Mouse (Mus musculus) lung, postnatal 0 days (tissue): ENCODE measurements at regions not wholly inside any gene's neighbourhood (a gene's known extent, or its start where the extent isn't known, plus 50 kb on each side); places are given as distances from the start of the nearest gene placed in this dataset.

Source experiments
- ATAC-seq: fragments of 200-750 bp; cut with Nextera tagmentation; 2 replicates; pipeline ENCODE4 v1.8.0; 2017; ENCODE audit warnings: moderate library complexity
- DNase-seq: peaks from one replicate; pipeline ENCODE4 v3.0.0-alpha.2; 2016; ENCODE audit warnings: low spot score
- H3K27ac ChIP-seq: fragments of 300-500 bp; sonication (generic); 2 replicates; pipeline ENCODE4 v1.5.1; 2014; ENCODE audit warnings: antibody characterized with exemption, mild to moderate bottlenecking, low read length, mixed read lengths
- H3K27me3 ChIP-seq: fragments of 300-500 bp; sonication (generic); replicated peaks from 2 replicates; pipeline ENCODE4 v1.6.1; 2014; ENCODE audit warnings: low read length, mixed read lengths; ENCODE audit not compliant: insufficient read depth
- H3K36me3 ChIP-seq: fragments of 300-500 bp; sonication (generic); 2 replicates; pipeline ENCODE4 v1.6.1; 2014; ENCODE audit warnings: low read length, mixed read lengths; ENCODE audit not compliant: insufficient read depth
- H3K4me1 ChIP-seq: fragments of 300-500 bp; sonication (generic); 2 replicates; pipeline ENCODE4 v1.6.1; 2014; ENCODE audit warnings: antibody characterized with exemption, low read depth, low read length, mixed read lengths; ENCODE audit not compliant: insufficient read depth
- H3K4me2 ChIP-seq: fragments of 300-500 bp; sonication (generic); replicated peaks from 2 replicates; pipeline ENCODE4 v1.6.1; 2014; ENCODE audit warnings: low read depth, mild to moderate bottlenecking, low read length, moderate library complexity, mixed read lengths
- H3K4me3 ChIP-seq: fragments of 300-500 bp; sonication (generic); 2 replicates; pipeline ENCODE4 v1.5.1; 2014; ENCODE audit warnings: low read depth, low read length
- H3K9ac ChIP-seq: fragments of 300-500 bp; sonication (generic); replicated peaks from 2 replicates; pipeline ENCODE4 v1.6.1; 2014; ENCODE audit warnings: low read depth, mild to moderate bottlenecking
- H3K9me3 ChIP-seq: fragments of 300-500 bp; sonication (generic); 2 replicates; pipeline ENCODE4 v1.6.1; 2016; ENCODE audit warnings: low read length, mixed read lengths
- CTCF ChIP-seq: IDR thresholded peaks from 2 replicates; pipeline ENCODE4 v1.5.1; 2016; ENCODE audit warnings: antibody characterized with exemption, mild to moderate bottlenecking
- EP300 ChIP-seq: IDR thresholded peaks from 2 replicates; pipeline ENCODE4 v1.6.1; 2016; ENCODE audit warnings: antibody characterized with exemption, mild to moderate bottlenecking, control low read depth
- WGBS: fragments of 180-500 bp; shearing (Covaris S2); extraction: QIAGEN DNeasy Blood & Tissue Kit; methylation state at CpG from one replicate; pipeline ENCODE4 v1.1.7; 2014; 5-methylcytosine and 5-hydroxymethylcytosine counted together

DNA sequence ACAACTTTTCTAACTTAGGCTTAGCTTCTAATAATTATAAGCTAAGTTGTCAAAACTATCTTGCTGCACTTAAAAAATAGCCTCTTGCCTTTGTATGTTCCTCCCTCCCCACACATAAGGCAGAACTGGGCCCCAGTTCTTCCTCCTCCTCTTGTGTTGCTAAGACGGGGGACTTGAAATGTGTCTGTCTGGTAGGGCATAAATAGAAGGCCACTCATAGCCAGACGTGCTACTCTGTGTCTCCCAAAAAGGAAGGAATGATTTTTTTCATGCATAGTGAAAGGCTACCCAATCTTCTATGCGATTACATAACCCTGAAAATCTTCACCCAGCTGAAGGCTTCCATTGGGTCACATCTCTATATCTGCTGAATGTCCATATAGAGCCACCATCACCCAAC is 183.5 kb downstream of the Hsfy2 start:
- H3K4me3 ChIP-seq: no peak overlapping the region
- no peaks in the 10 kb centered on the region for H3K9me3 ChIP-seq
- no peaks in the 10 kb centered on the region for H3K27me3 ChIP-seq
- no peak overlapping the region for H3K4me2 ChIP-seq
- no peak for DNase-seq
- no peaks in the 10 kb centered on the region for H3K36me3 ChIP-seq
- H3K27ac ChIP-seq: no peak overlapping the region
- WGBS: 62% methylated on average over 3 of the region's 3 CpGs
- no peak overlapping the region for H3K9ac ChIP-seq
- TF ChIP-seq EP300: no peak
- TF ChIP-seq CTCF: no peak
- no peak for ATAC-seq
- H3K4me1 ChIP-seq: no peaks in the 10 kb centered on the region

DNA sequence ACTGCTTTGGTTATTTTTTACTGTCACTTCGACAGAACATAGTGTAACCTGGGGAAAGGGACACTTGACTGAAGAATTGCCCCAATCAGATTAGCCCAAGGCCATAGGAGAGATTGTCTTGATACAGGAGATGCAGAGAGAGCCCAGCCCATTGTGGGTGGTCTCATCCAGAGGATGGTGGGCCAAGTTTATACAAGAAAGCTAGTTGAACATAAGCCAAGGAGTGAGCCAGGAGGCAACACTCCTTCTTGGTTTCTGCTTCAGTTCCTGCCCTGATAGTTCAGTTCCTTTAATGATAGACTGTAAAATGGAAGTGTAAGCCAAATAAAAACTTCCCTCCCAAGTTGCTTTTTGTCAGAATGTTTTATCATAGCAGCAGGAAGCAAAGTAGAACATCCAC is 194.4 kb downstream of the Hsfy2 start:
- Histone ChIP-seq H3K36me3 (no peaks in the 10 kb centered on the region), H3K27me3 (no peaks in the 10 kb centered on the region), H3K27ac (no peak overlapping the region), H3K9me3 (no peaks in the 10 kb centered on the region), H3K4me1 (no peaks in the 10 kb centered on the region), H3K9ac (no peak overlapping the region), H3K4me3 (no peak overlapping the region), H3K4me2 (no peak overlapping the region)
- WGBS: 67% methylated on average over 1 of the region's 1 CpGs
- DNase-seq (no peak), ATAC-seq (no peak)
- TF ChIP-seq EP300 (no peak), CTCF (no peak)

DNA sequence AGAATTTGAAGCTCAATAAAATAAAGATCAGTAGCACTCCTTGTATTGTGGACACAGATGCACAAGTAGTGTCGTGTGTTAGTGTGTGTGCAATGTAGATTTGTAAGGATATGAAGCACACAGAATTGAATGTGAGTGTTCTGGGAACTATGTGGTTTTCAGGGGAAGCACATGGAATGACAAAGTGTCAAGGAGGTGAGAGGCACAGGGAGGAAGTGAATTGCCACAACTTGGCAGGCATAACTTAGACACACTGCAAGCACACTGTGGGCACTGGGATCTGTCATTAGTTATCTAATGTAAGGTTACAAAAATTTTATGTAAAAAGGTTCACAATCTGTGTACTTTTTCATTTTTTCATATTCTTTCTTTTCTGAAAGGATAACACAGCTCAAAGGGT is 230.4 kb downstream of the Hsfy2 start:
- Histone ChIP-seq H3K4me2 (no peak overlapping the region), H3K4me3 (no peak overlapping the region), H3K4me1 (no peaks in the 10 kb centered on the region), H3K9me3 (no peaks in the 10 kb centered on the region), H3K36me3 (no peaks in the 10 kb centered on the region), H3K27ac (no peak overlapping the region), H3K9ac (no peak overlapping the region), H3K27me3 (no peaks in the 10 kb centered on the region)
- 75% methylated on average over 1 of the region's 1 CpGs for WGBS
- TF ChIP-seq EP300 (no peak), CTCF (no peak)
- no peak for ATAC-seq
- DNase-seq: no peak

DNA sequence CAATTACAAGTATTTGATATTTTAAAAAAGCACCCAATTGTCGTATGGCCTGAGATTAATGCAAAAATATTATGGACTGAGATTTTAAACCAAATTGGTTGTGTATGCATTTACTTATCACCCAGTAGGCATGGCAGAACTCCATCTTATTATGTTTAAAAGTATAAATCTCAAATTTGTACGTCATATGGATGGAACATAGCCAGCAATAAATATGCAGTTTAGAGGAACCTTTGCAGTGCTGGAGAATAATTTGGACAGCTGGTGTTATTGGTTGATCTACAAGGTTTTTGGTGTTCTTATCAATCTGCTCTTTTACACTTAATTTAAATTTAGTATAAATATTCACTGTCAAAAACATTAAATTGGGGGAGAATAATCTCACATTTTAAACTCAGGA is 233.9 kb downstream of the Hsfy2 start:
- Histone ChIP-seq H3K27ac (no peak overlapping the region), H3K4me2 (no peak overlapping the region), H3K36me3 (no peaks in the 10 kb centered on the region), H3K4me1 (no peaks in the 10 kb centered on the region), H3K9me3 (no peaks in the 10 kb centered on the region), H3K27me3 (no peaks in the 10 kb centered on the region), H3K4me3 (no peak overlapping the region), H3K9ac (no peak overlapping the region)
- 72% methylated on average over 2 of the region's 2 CpGs for WGBS
- no peak for DNase-seq
- TF ChIP-seq CTCF (no peak), EP300 (no peak)
- no peak for ATAC-seq

DNA sequence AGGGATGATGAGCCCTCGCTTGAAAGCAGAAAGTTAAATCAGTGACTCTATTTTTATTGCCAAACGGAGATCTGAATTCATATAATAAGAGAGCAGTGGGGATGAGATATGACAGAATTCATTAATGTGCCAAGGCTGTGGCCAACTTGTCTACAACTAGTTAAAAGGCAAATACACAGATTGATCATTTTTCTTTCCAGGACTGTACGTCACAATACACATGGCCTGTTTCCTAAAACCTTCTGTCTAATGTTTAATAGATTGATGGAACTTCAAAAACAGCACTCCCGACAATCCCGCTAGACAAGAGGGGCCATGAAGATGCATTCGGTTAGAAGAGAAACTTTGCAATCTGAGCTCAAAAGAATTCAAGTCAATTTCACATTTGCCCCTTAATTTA is 241.4 kb downstream of the Hsfy2 start:
- ATAC-seq: no peak
- H3K4me3 ChIP-seq: no peak overlapping the region
- H3K36me3 ChIP-seq: no peaks in the 10 kb centered on the region
- H3K4me1 ChIP-seq: no peaks in the 10 kb centered on the region
- no peaks in the 10 kb centered on the region for H3K27me3 ChIP-seq
- DNase-seq: no peak
- 75% methylated on average over 6 of the region's 6 CpGs for WGBS
- TF ChIP-seq EP300: no peak
- H3K27ac ChIP-seq: no peak overlapping the region
- no peak overlapping the region for H3K4me2 ChIP-seq
- H3K9ac ChIP-seq: no peak overlapping the region
- no peaks in the 10 kb centered on the region for H3K9me3 ChIP-seq

DNA sequence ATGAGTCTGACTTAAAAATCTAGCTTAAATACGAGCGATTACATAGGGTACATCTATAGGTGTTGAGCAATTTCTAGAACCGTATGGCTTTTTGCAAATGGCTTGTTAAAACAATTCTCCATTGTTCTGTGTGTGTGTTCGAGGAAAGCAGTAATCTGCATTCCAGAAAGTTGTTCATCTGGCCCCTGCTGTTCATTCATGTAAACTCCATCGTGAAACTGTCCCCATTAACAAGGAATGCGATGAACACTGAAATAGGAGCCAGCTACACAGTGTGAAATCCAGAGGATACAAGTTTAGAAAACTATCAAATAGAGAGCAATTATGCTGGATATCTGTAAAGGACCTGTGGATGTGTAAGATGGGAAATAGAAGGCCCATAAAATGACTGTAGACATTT is 250.1 kb downstream of the Hsfy2 start:
- 55% methylated on average over 6 of the region's 6 CpGs for WGBS
- TF ChIP-seq EP300 (no peak), CTCF (no peak)
- H3K36me3 ChIP-seq: no peaks in the 10 kb centered on the region
- H3K9me3 ChIP-seq: no peaks in the 10 kb centered on the region
- H3K4me3 ChIP-seq: no peak overlapping the region
- ATAC-seq (no peak), DNase-seq (no peak)
- no peak overlapping the region for H3K27ac ChIP-seq
- no peaks in the 10 kb centered on the region for H3K4me1 ChIP-seq
- no peak overlapping the region for H3K9ac ChIP-seq
- no peak overlapping the region for H3K4me2 ChIP-seq
- no peaks in the 10 kb centered on the region for H3K27me3 ChIP-seq

DNA sequence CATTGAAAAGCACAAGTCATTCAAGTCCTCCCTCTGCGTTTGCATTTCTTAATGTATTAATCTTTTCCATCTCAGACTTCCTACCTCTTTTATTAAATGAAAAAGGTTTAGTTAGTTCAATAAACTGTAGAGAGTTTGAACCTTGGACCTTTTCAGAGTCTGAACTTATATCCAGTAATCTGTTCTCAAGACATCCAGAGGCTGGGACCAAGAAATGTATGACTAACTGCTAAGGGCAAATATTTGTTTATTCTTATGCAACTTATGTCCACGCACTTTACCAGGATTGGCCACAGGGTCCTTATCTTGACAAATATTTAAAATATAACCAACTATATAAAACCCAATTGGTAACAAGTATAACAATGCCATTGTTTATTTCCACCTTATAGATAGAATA is 270.9 kb downstream of the Hsfy2 start:
- TF ChIP-seq CTCF (no peak), EP300 (no peak)
- Histone ChIP-seq H3K4me2 (no peak overlapping the region), H3K27me3 (no peaks in the 10 kb centered on the region), H3K27ac (no peak overlapping the region), H3K4me3 (no peak overlapping the region), H3K4me1 (no peaks in the 10 kb centered on the region), H3K9me3 (no peaks in the 10 kb centered on the region), H3K36me3 (no peaks in the 10 kb centered on the region), H3K9ac (no peak overlapping the region)
- no peak for DNase-seq
- WGBS: 70% methylated on average over 2 of the region's 2 CpGs
- no peak for ATAC-seq
